Mouse (Mus musculus) intestine, embryonic 14.5 days (tissue): ENCODE results near the gene Sh2d5. TPM values are rescaled to one million over a fixed set of nuclear protein-coding genes. Genes with fewer than 3 reads are reported as not detected.

ENCODE experiments used
- ATAC-seq: fragments of 200-750 bp; cut with Nextera tagmentation; replicated peaks from 2 replicates; pipeline ENCODE4 v1.8.0; 2017; ENCODE audit warnings: low read depth, moderate number of reproducible peaks, moderate TSS enrichment, moderate library complexity; ENCODE audit not compliant: low FRiP score, low TSS enrichment
- DNase-seq: peaks from one replicate; pipeline ENCODE4 v3.0.0-alpha.2; 2018; ENCODE audit warnings: low spot score
- H3K27ac ChIP-seq: fragments of 300-500 bp; sonication (generic); 2 replicates; pipeline ENCODE4 v1.5.1; 2014; ENCODE audit warnings: low read depth, mild to moderate bottlenecking, control low read depth
- H3K27me3 ChIP-seq: fragments of 300-500 bp; sonication (generic); replicated peaks from 2 replicates; pipeline ENCODE4 v1.6.1; 2014; ENCODE audit warnings: low read length, control low read depth; ENCODE audit not compliant: control insufficient read depth, insufficient read depth
- H3K36me3 ChIP-seq: fragments of 300-500 bp; sonication (generic); 2 replicates; pipeline ENCODE4 v1.6.1; 2014; ENCODE audit warnings: low read length, control low read depth; ENCODE audit not compliant: control insufficient read depth, insufficient read depth
- H3K4me1 ChIP-seq: fragments of 300-500 bp; sonication (generic); replicated peaks from 2 replicates; pipeline ENCODE4 v1.6.1; 2014; ENCODE audit warnings: low read length, control low read depth, mixed read lengths; ENCODE audit not compliant: control insufficient read depth, insufficient read depth
- H3K4me2 ChIP-seq: fragments of 300-500 bp; sonication (generic); 2 replicates; pipeline ENCODE4 v1.6.1; 2014; ENCODE audit warnings: low read length
- H3K4me3 ChIP-seq: fragments of 300-500 bp; sonication (generic); 2 replicates; pipeline ENCODE4 v1.5.1; 2014; ENCODE audit warnings: low read depth, low read length, control low read depth, mixed read lengths
- H3K9ac ChIP-seq: fragments of 300-500 bp; sonication (generic); 2 replicates; pipeline ENCODE4 v1.6.1; 2014; ENCODE audit warnings: mild to moderate bottlenecking, low read length
- H3K9me3 ChIP-seq: fragments of 300-500 bp; sonication (generic); 2 replicates; pipeline ENCODE4 v1.6.1; 2016; ENCODE audit warnings: low read length, control low read depth; ENCODE audit not compliant: control insufficient read depth
- WGBS: fragments of 180-500 bp; shearing (Covaris S2); extraction: QIAGEN DNeasy Blood & Tissue Kit; methylation state at CpG from one replicate; pipeline ENCODE4 v1.1.7; 2014; 5-methylcytosine and 5-hydroxymethylcytosine counted together
- polyA plus RNA-seq: library from polyadenylated mRNA; unstranded; fragments of >200 nt; fragmentation: Nextera tagmentation; extraction: Ambion mirVana; gene quantifications from 2 replicates; pipeline ENCODE4 v1.2.1, GENCODE M21; 2014

Gene Sh2d5
- polyA plus RNA-seq, 1 experiment from 2014 or later, result 1.2 TPM

- H3K36me3 ChIP-seq, result peaks cover 7% of the 10 kb centered on the region
- ATAC-seq (peak; percentile 6; the same call in 1 of the 2 replicates), DNase-seq (peak; percentile 68)
- H3K27ac ChIP-seq, result peak overlapping the region; percentile 99
- peaks cover 25% of the 10 kb centered on the region for H3K4me1 ChIP-seq
- no peaks in the 10 kb centered on the region for H3K9me3 ChIP-seq
- peak overlapping the region; percentile 98 for H3K9ac ChIP-seq
- no peaks in the 10 kb centered on the region for H3K27me3 ChIP-seq
- peak overlapping the region; percentile 98 for H3K4me3 ChIP-seq
- H3K4me2 ChIP-seq, result peak overlapping the region; percentile 63
- under 1% methylated on average over 35 of the region's 36 CpGs for WGBS
Observed at GRCm38 (mm10) chr4:138217441-138217840, 32.8 kb upstream of the Sh2d5 start.

GRCm38 (mm10) chr4:138217951-138218685 lies 32.1 kb upstream of the Sh2d5 start:
- Histone ChIP-seq H3K27me3 (no peaks in the 10 kb centered on the region), H3K4me2 (peak overlapping the region; percentile 63), H3K4me1 (peaks cover 25% of the 10 kb centered on the region), H3K27ac (no peak overlapping the region), H3K4me3 (peak overlapping the region; percentile 98), H3K9ac (peak overlapping the region; percentile 98), H3K36me3 (peaks cover 13% of the 10 kb centered on the region), H3K9me3 (no peaks in the 10 kb centered on the region)
- DNase-seq, result no peak
- WGBS, result 73% methylated on average over 11 of the region's 11 CpGs
- ATAC-seq, result no peak

DNA sequence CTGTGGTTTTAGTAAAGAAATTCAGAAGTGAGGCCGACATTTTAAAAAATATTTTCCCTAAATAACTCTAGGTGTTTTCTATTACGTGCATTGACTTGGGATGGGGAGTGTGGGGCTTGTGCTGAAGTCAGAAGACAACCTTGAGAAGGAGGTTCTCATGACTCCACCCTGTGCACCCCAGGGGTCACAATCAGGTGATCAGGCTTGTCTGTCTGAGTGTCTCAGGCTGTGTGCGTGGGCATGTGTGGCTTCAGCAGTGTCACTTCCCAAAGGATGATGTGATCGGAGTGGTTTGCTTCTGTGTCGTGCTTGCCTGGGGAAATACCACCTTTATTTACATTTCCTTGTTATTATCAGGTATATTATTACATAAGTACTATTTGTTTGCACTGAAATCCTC lies 30.9 kb upstream of the Sh2d5 start:
- H3K9ac ChIP-seq, result no peak overlapping the region
- H3K4me2 ChIP-seq, result no peak overlapping the region
- H3K4me3 ChIP-seq, result no peak overlapping the region
- no peaks in the 10 kb centered on the region for H3K27me3 ChIP-seq
- no peaks in the 10 kb centered on the region for H3K9me3 ChIP-seq
- H3K36me3 ChIP-seq, result peaks cover 25% of the 10 kb centered on the region
- H3K27ac ChIP-seq, result no peak overlapping the region
- DNase-seq (no peak), ATAC-seq (no peak)
- WGBS, result 83% methylated on average over 5 of the region's 5 CpGs
- peaks cover 25% of the 10 kb centered on the region for H3K4me1 ChIP-seq

DNA sequence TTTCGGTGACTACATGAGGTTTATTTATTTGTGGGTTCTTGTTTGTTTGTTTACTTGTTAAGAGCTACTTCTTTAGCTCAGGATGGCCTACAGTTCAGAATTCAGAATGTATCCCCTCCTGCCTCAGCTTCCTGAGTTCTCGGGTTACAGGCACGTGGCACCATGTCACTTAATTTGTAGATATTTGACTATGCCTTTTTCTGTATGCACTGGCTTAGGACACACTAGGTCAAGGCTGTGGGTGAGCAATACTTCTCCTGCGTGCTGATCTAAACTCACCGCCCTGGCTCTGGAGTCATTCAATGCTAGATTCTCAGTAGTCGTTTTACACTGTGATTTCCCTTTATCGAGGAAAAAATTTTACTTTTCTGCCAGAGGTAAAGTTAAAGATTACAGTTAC lies 29.4 kb upstream of the Sh2d5 start:
- DNase-seq, result no peak
- H3K4me2 ChIP-seq, result no peak overlapping the region
- 76% methylated on average over 7 of the region's 7 CpGs for WGBS
- no peaks in the 10 kb centered on the region for H3K9me3 ChIP-seq
- peaks cover 40% of the 10 kb centered on the region for H3K36me3 ChIP-seq
- ATAC-seq, result no peak
- no peak overlapping the region for H3K9ac ChIP-seq
- peaks cover 21% of the 10 kb centered on the region for H3K4me1 ChIP-seq
- no peaks in the 10 kb centered on the region for H3K27me3 ChIP-seq
- H3K27ac ChIP-seq, result no peak overlapping the region
- no peak overlapping the region for H3K4me3 ChIP-seq

GRCm38 (mm10) chr4:138221406-138221805 lies 28.8 kb upstream of the Sh2d5 start:
- Histone ChIP-seq H3K36me3 (peaks cover 46% of the 10 kb centered on the region), H3K9ac (no peak overlapping the region), H3K4me2 (no peak overlapping the region), H3K27ac (no peak overlapping the region), H3K9me3 (no peaks in the 10 kb centered on the region), H3K4me1 (peaks cover 18% of the 10 kb centered on the region), H3K27me3 (no peaks in the 10 kb centered on the region), H3K4me3 (no peak overlapping the region)
- DNase-seq, result no peak
- ATAC-seq, result no peak
- WGBS, result 82% methylated on average over 5 of the region's 5 CpGs

GRCm38 (mm10) chr4:138222396-138222795 lies 27.8 kb upstream of the Sh2d5 start:
- H3K4me3 ChIP-seq, result no peak overlapping the region
- H3K27ac ChIP-seq, result no peak overlapping the region
- DNase-seq (no peak), ATAC-seq (no peak)
- H3K9me3 ChIP-seq, result no peaks in the 10 kb centered on the region
- WGBS, result 91% methylated on average over 5 of the region's 5 CpGs
- H3K27me3 ChIP-seq, result no peaks in the 10 kb centered on the region
- H3K4me2 ChIP-seq, result no peak overlapping the region
- H3K36me3 ChIP-seq, result peaks cover 56% of the 10 kb centered on the region
- no peak overlapping the region for H3K9ac ChIP-seq
- peaks cover 18% of the 10 kb centered on the region for H3K4me1 ChIP-seq

GRCm38 (mm10) chr4:138223623-138224022 lies 26.6 kb upstream of the Sh2d5 start:
- WGBS, result 85% methylated on average over 10 of the region's 10 CpGs
- Histone ChIP-seq H3K4me2 (no peak overlapping the region), H3K9me3 (no peaks in the 10 kb centered on the region), H3K27me3 (no peaks in the 10 kb centered on the region), H3K9ac (no peak overlapping the region), H3K27ac (no peak overlapping the region), H3K4me1 (peaks cover 10% of the 10 kb centered on the region), H3K36me3 (peaks cover 68% of the 10 kb centered on the region), H3K4me3 (no peak overlapping the region)
- ATAC-seq (no peak), DNase-seq (no peak)

DNA sequence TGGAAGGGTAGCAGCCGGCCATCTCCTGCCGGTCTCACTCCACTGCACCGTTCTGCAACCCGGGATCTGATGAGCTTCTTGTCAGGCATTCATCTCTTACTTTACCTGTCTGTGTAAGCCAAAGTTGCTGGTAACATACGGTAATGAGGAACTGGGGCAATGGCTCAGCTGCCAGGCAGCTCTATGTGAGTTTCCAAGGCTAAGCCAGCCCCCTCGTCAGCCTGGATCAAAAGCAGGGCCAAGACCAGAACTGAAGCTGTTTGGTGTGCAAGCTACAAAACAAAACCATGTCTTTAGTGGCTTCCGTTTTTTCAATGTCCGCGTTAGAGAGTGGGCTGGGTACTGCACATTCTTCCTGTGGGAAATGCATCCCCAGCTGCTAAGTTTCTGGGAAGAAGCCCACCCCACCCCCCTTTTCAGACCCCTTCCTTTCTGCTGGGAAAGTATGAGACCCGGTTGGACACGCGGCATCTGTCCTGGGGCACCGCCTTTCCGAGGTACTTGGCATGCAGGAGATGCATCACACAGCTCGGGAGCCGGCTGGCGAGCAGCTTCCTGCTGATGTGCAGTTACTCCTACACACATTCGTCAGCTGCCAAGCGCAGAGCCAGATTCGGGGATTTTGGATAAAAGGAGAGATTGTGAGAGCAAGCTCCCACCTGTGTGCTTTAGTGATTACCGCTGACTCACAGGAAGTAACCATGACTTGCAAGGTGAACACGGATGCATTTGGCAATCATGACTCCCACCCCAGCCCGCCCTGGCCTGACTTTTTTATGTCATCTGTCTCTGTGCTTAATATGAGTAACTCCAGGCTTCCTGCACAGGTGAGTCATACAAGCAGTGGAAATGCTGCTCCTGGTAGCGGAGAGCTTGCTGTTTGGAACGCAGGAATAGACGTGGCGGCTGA lies 3.2 kb upstream of the Sh2d5 start:
- Histone ChIP-seq H3K9ac (no peak overlapping the region), H3K36me3 (peaks cover 44% of the 10 kb centered on the region), H3K4me2 (no peak overlapping the region), H3K4me3 (no peak overlapping the region), H3K27me3 (peaks cover 14% of the 10 kb centered on the region; the same call in 1 of the 2 replicates), H3K4me1 (peaks cover 19% of the 10 kb centered on the region), H3K9me3 (no peaks in the 10 kb centered on the region), H3K27ac (no peak overlapping the region)
- no peak for ATAC-seq
- no peak for DNase-seq
- WGBS, result 64% methylated on average over 27 of the region's 27 CpGs
